Mouse (Mus musculus) liver, postnatal 0 days (tissue): ENCODE results near the gene Nudt9. TPM values are rescaled to one million over a fixed set of nuclear protein-coding genes. Genes with fewer than 3 reads are reported as not detected.

Source experiments
- ATAC-seq: fragments of 200-750 bp; cut with Nextera tagmentation; 2 replicates; pipeline ENCODE4 v1.8.0; 2017; ENCODE audit warnings: mild to moderate bottlenecking, moderate library complexity
- DNase-seq: peaks from one replicate; pipeline ENCODE4 v3.0.0-alpha.2; 2016
- H3K27ac ChIP-seq: fragments of 300-500 bp; sonication (generic); 2 replicates; pipeline ENCODE4 v1.5.1; 2014; ENCODE audit warnings: antibody characterized with exemption, moderate library complexity, mild to moderate bottlenecking, low read depth
- H3K27me3 ChIP-seq: fragments of 300-500 bp; sonication (generic); 2 replicates; pipeline ENCODE4 v1.6.1; 2014; ENCODE audit warnings: low read length, control low read depth, mixed read lengths; ENCODE audit not compliant: insufficient read depth
- H3K36me3 ChIP-seq: fragments of 300-500 bp; sonication (generic); replicated peaks from 2 replicates; pipeline ENCODE4 v1.6.1; 2014; ENCODE audit warnings: mild to moderate bottlenecking, control low read depth, low read length, moderate library complexity, mixed read lengths; ENCODE audit not compliant: insufficient read depth
- H3K4me1 ChIP-seq: fragments of 300-500 bp; sonication (generic); 2 replicates; pipeline ENCODE4 v1.6.1; 2014; ENCODE audit warnings: antibody characterized with exemption, mild to moderate bottlenecking, control low read depth; ENCODE audit not compliant: insufficient read depth
- H3K4me2 ChIP-seq: fragments of 300-500 bp; sonication (generic); 2 replicates; pipeline ENCODE4 v1.6.1; 2014; ENCODE audit warnings: low read depth, mild to moderate bottlenecking, low read length, moderate library complexity, mixed read lengths
- H3K4me3 ChIP-seq: fragments of 300-500 bp; sonication (generic); 2 replicates; pipeline ENCODE4 v1.5.1; 2014; ENCODE audit warnings: low read depth, low read length
- H3K9ac ChIP-seq: fragments of 300-500 bp; sonication (generic); replicated peaks from 2 replicates; pipeline ENCODE4 v1.6.1; 2014; ENCODE audit warnings: mild to moderate bottlenecking, moderate library complexity
- H3K9me3 ChIP-seq: fragments of 300-500 bp; sonication (generic); 2 replicates; pipeline ENCODE4 v1.6.1; 2016; ENCODE audit warnings: mild to moderate bottlenecking, control low read depth, low read length, mixed read lengths
- CTCF ChIP-seq: sonication (generic); IDR thresholded peaks from 2 replicates; pipeline ENCODE4 v1.5.1; 2016; ENCODE audit warnings: antibody characterized with exemption, low read depth
- EP300 ChIP-seq: IDR thresholded peaks from 2 replicates; pipeline ENCODE4 v1.6.1; 2016; ENCODE audit warnings: antibody characterized with exemption, low read depth, mild to moderate bottlenecking
- WGBS: fragments of 180-500 bp; shearing (Covaris S2); extraction: QIAGEN DNeasy Blood & Tissue Kit; methylation state at CpG from one replicate; pipeline ENCODE4 v1.1.7; 2014; ENCODE audit not compliant: insufficient replicate concordance; 5-methylcytosine and 5-hydroxymethylcytosine counted together
- polyA plus RNA-seq: library from polyadenylated mRNA; unstranded; fragments of >200 nt; fragmentation: Nextera tagmentation; extraction: Ambion mirVana; gene quantifications from 2 replicates; pipeline ENCODE4 v1.2.1, GENCODE M21; 2015

Gene Nudt9
- polyA plus RNA-seq, 1 experiment from 2014 or later: 48.5 TPM

DNA sequence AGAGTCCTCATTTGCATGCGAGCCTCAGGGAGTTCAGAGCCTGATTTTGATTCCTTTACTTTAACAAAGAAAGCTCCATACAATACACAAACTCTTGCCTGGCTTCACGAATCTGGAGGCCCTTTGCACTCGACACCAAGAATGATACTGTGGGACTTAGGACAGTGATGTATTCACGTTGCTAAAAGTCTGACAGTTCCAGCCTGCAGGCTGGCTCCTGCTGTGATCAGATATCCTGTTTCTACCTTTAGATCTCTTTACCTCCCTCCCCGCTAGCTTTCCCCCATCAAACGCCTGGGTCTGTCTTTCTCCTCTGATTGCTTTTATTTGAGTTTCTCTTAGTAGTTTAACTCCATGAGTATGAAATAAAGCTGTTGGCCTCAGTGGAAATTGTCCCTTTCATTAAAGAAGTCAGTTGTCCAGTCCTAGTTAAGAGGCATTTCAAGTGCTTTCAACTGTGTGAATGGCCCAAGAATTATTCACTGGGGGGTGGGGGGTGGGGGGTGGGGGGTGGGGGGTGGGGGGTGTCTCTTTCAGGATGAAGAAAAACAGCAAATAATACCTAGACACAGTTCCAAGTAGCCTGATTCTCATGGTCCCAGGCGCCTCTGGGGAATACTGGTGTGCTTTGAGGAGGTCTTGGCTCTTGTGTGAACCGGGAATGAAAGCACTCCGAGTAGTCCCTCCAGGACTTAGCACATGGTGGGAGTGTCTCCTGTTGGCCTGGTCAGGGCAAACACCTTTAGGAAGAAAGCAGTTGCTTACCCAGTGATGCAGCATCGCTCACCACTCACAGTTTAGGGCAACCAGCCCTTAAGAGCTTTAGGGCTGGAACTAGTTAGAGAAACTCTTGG is 55.8 kb downstream of the Nudt9 start:
- H3K4me3 ChIP-seq: no peak overlapping the region
- no peak overlapping the region for H3K27ac ChIP-seq
- H3K4me1 ChIP-seq: no peaks in the 10 kb centered on the region
- ATAC-seq (no peak), DNase-seq (no peak)
- no peaks in the 10 kb centered on the region for H3K27me3 ChIP-seq
- no peaks in the 10 kb centered on the region for H3K9me3 ChIP-seq
- no peak overlapping the region for H3K4me2 ChIP-seq
- TF ChIP-seq CTCF (no peak), EP300 (no peak)
- no peaks in the 10 kb centered on the region for H3K36me3 ChIP-seq
- H3K9ac ChIP-seq: no peak overlapping the region
- WGBS: 45% methylated on average over 10 of the region's 10 CpGs

DNA sequence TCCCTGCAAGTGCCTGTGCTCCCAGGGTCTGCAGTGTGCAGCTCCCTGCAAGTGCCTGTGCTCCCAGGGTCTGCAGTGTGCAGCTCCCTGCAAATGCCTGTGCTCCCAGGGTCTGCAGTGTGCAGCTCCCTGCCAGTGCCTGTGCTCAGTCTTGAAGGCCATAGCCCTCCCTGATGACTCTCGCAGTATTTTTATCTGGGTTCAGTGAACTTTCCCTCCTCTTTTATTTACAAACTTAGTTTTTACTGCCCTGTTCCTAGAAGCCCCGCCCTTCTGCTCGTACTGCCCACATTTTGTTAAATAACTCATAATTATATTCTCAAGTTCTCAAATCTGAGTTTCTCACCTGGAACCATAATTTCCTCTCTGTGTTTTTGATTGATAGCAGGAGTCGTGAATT is 57.1 kb downstream of the Nudt9 start:
- TF ChIP-seq EP300 (no peak), CTCF (no peak)
- Histone ChIP-seq H3K27ac (no peak overlapping the region), H3K27me3 (no peaks in the 10 kb centered on the region), H3K36me3 (no peaks in the 10 kb centered on the region), H3K9ac (no peak overlapping the region), H3K4me3 (no peak overlapping the region), H3K4me1 (no peaks in the 10 kb centered on the region), H3K4me2 (no peak overlapping the region), H3K9me3 (no peaks in the 10 kb centered on the region)
- WGBS: 54% methylated on average over 4 of the region's 4 CpGs
- ATAC-seq (no peak), DNase-seq (no peak)

DNA sequence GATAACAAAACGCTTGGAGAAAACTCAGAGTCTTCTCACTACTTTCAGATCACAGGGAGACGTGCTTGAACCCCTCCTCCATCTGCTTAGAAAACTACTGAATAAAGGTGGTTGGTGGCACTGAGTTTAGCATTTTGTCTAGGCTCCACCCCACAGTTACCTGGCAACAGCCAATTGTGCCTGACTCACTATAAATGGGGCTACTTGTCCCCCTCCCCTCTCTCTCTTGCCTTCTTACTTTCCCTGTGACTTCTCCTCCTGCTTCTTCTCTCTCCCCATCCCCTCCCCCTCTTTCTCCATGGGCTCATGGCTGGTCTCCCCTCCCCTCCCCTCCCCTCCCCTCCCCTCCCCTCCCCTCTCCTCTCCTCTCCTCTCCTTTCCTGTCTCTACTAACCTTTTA is 58.0 kb downstream of the Nudt9 start:
- TF ChIP-seq EP300: no peak
- TF ChIP-seq CTCF: no peak
- WGBS: 73% methylated on average over 2 of the region's 2 CpGs
- Histone ChIP-seq H3K9ac (no peak overlapping the region), H3K4me2 (no peak overlapping the region), H3K9me3 (no peaks in the 10 kb centered on the region), H3K4me3 (no peak overlapping the region), H3K4me1 (no peaks in the 10 kb centered on the region), H3K27ac (no peak overlapping the region), H3K27me3 (no peaks in the 10 kb centered on the region), H3K36me3 (no peaks in the 10 kb centered on the region)
- DNase-seq: no peak
- no peak for ATAC-seq

DNA sequence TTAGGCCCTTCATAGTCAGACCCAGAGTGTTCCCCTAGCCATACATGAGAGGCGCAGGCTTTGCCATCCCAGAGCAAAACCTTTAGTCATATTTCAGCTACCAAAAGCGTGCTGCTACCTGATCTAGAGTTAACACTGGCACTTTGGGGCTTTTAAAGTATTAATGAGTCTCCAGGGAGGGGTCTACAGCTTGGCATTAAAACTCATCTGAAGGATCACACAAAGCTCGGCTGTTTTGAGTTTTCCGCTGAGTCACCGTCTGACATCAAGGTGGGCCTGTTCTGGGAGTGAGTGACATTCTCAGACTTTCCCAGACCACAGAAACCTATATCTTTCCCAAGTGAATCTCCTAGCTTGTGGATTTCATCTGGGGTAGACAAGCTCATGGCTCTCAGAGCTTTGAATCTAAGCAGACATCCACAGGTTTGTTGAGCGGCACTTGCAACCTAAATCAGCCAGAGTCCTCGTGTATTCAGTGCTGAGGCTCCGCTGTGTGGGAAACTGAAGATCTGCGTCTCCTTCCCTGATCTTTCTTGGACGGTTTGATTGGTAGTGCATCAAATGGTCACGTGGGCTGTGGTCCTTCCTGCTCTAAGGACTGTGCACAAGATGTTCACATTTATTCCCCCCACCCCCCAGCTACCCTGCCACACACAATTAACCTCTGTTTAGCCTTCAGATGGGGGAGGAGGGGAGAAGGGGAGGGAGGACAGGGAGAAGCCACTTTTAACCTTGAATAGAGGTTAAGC is 62.2 kb downstream of the Nudt9 start:
- 70% methylated on average over 11 of the region's 11 CpGs for WGBS
- no peak overlapping the region for H3K9ac ChIP-seq
- H3K27me3 ChIP-seq: no peaks in the 10 kb centered on the region
- DNase-seq (no peak), ATAC-seq (no peak)
- no peaks in the 10 kb centered on the region for H3K36me3 ChIP-seq
- no peak for TF ChIP-seq CTCF
- no peak for TF ChIP-seq EP300
- no peak overlapping the region for H3K4me2 ChIP-seq
- no peak overlapping the region for H3K4me3 ChIP-seq
- no peak overlapping the region for H3K27ac ChIP-seq
- no peaks in the 10 kb centered on the region for H3K9me3 ChIP-seq
- no peaks in the 10 kb centered on the region for H3K4me1 ChIP-seq

DNA sequence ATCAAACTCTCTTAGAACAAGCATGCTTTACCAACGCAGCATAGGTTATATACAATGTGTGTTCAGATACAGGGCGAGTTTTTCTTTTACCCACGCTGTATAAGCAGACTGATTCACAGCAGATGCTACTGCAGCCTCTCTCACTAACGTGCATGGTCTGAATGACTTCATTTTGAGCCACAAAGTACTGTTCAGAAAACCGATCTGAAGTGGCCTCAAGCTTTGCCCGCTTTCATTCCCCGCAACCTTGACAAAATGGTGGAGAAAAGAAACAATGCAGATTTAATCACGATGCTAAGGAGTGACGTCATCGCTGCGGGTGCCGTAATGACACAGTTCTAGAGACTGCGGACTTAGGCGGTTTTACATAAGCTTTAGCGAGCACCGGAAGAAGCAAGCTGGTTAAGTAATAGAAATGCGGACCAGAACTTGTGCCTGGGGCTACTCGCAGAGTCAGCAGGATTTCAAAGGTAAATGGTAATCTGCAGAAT is 62.8 kb downstream of the Nudt9 start:
- no peaks in the 10 kb centered on the region for H3K36me3 ChIP-seq
- WGBS: 28% methylated on average over 18 of the region's 18 CpGs
- DNase-seq: no peak
- TF ChIP-seq EP300: no peak
- TF ChIP-seq CTCF: no peak
- H3K4me1 ChIP-seq: no peaks in the 10 kb centered on the region
- no peaks in the 10 kb centered on the region for H3K9me3 ChIP-seq
- no peak overlapping the region for H3K27ac ChIP-seq
- H3K4me2 ChIP-seq: 0 out of 2 replicates have a peak overlapping the region, but pooled peaks have one; percentile 26
- no peak overlapping the region for H3K4me3 ChIP-seq
- ATAC-seq: no peak
- no peaks in the 10 kb centered on the region for H3K27me3 ChIP-seq
- H3K9ac ChIP-seq: no peak overlapping the region

DNA sequence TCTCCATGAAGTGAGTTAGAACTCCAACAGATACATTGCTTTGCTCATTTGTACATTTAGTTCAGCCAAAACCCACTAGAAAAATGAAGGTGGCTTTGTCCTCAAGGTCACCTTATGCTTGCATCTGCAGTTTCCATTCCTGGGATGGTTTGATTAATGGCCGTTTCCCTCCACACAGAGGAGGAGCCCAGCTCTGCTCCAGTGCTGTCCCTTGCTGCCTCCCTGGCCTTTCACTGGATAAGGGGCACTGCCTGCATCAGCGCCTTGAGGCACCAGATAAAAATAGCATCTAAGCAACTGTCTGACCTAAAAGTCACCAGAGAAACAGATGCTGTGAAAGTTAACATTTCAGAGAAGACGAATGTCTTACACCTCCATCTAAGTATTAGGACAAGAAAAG is 63.4 kb downstream of the Nudt9 start:
- H3K27me3 ChIP-seq: no peaks in the 10 kb centered on the region
- TF ChIP-seq CTCF: no peak
- no peak for TF ChIP-seq EP300
- ATAC-seq (no peak), DNase-seq (no peak)
- H3K36me3 ChIP-seq: no peaks in the 10 kb centered on the region
- WGBS: 54% methylated on average over 3 of the region's 3 CpGs
- no peak overlapping the region for H3K4me3 ChIP-seq
- H3K27ac ChIP-seq: no peak overlapping the region
- no peak overlapping the region for H3K4me2 ChIP-seq
- no peak overlapping the region for H3K9ac ChIP-seq
- H3K9me3 ChIP-seq: no peaks in the 10 kb centered on the region
- no peaks in the 10 kb centered on the region for H3K4me1 ChIP-seq
